Mouse (Mus musculus): ENCODE data around the gene Sytl3. TPM values are rescaled to one million over a fixed set of nuclear protein-coding genes. Genes with fewer than 3 reads are reported as not detected.

The Sytl3 gene
- polyA plus RNA-seq, 1 experiment from 2014 or later = 0.15 TPM

DNA sequence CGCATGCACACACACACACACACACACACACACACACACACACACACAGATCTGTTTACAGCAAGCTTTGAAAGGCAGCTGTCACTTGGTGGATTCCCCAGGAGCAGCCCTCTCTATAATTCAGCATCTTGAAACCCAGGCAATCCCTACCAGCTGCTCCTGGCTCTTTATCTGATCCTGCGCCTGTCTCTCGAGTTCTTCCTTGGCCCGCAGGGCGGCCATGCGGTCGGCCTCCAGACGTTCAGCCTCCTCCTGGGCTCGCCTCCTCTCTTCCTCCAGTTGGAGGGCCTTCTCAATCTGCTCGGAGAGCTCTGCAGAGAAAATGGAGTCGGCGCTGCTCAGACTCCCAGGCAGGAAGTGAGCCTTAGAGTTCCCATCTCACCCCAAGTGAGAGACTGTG lies 82.4 kb downstream of the Sytl3 start:
- no peak for ATAC-seq (ENCODE audit: low FRiP score)
- WGBS = 84% methylated on average over 12 of the region's 12 CpGs
- H3K4me1 ChIP-seq (replicated peaks; ENCODE audit: control insufficient read depth, insufficient read depth, low read length) = peaks cover 9% of the 10 kb centered on the region
- no peaks in the 10 kb centered on the region for H3K27me3 ChIP-seq (ENCODE audit: control insufficient read depth, insufficient read depth, low read length)
- H3K9ac ChIP-seq (ENCODE audit: low read depth, low read length) = no peak overlapping the region
- no peak overlapping the region for H3K27ac ChIP-seq (ENCODE audit: low read depth, low read length)
- no peak overlapping the region for H3K4me2 ChIP-seq (replicated peaks; ENCODE audit: low read depth, low read length)
- H3K9me3 ChIP-seq (ENCODE audit: control insufficient read depth, low read length) = no peaks in the 10 kb centered on the region
- peaks cover 2% of the 10 kb centered on the region; the same call in 1 of the 2 replicates for H3K36me3 ChIP-seq (ENCODE audit: control insufficient read depth, insufficient read depth, low read length)
- no peak overlapping the region for H3K4me3 ChIP-seq (ENCODE audit: low read depth, low read length)
- DNase-seq (ENCODE audit: low spot score) = no peak

DNA sequence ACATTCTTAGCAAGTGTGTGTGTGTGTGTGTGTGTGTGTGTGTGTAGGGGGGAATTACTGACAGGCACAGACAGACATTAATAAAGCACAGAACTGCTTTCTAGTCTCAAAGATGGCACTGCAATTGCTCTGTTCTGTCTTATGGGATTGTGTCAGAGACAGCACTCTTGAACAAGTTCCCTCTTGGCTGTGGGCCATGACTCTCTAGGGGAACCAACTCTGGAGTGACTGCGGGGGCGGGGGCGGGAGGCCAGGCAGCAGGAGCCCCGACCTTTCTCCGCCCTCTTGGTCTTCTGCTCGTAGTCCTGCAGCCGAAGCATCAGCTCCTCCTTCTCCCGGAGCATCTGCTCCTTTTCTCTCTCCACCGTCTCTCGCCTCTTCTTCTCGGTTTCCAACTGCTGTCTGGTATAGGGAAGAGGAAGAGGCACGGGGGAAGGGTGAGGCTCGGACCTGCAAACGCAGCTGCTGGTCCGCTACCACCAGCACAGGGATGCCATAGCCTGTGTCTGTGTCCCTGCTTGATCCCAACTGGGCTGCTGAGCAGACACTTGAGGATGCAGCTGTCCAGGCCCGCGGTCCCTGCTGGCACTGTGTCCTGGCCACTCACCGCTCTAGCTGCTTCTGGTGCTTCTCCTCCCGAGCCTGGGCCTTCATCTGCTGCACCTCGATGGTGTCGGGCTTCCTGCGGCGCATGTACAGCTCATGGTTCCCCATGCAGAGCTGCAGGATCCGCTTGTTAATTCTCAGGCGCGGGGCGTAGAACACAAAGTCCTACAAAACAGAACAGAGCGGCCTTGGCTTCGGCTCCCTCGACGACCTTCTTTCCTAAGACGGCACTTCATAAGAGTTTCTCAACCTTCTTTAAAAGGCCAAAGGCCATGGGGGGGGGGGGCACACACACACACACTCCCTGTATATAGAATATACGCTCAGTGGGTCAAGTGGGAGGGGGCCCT lies 83.5 kb downstream of the Sytl3 start:
- Histone ChIP-seq H3K4me1 (replicated peaks; ENCODE audit: control insufficient read depth, insufficient read depth, low read length) (peaks cover 14% of the 10 kb centered on the region), H3K9ac (ENCODE audit: low read depth, low read length) (no peak overlapping the region), H3K4me3 (ENCODE audit: low read depth, low read length) (no peak overlapping the region), H3K9me3 (ENCODE audit: control insufficient read depth, low read length) (no peaks in the 10 kb centered on the region), H3K4me2 (replicated peaks; ENCODE audit: low read depth, low read length) (no peak overlapping the region), H3K27me3 (ENCODE audit: control insufficient read depth, insufficient read depth, low read length) (no peaks in the 10 kb centered on the region), H3K36me3 (ENCODE audit: control insufficient read depth, insufficient read depth, low read length) (peaks cover 2% of the 10 kb centered on the region; the same call in 1 of the 2 replicates), H3K27ac (ENCODE audit: low read depth, low read length) (no peak overlapping the region)
- no peak for ATAC-seq (ENCODE audit: low FRiP score)
- WGBS = 72% methylated on average over 33 of the region's 33 CpGs
- DNase-seq (ENCODE audit: low spot score) = peak; percentile 17

DNA sequence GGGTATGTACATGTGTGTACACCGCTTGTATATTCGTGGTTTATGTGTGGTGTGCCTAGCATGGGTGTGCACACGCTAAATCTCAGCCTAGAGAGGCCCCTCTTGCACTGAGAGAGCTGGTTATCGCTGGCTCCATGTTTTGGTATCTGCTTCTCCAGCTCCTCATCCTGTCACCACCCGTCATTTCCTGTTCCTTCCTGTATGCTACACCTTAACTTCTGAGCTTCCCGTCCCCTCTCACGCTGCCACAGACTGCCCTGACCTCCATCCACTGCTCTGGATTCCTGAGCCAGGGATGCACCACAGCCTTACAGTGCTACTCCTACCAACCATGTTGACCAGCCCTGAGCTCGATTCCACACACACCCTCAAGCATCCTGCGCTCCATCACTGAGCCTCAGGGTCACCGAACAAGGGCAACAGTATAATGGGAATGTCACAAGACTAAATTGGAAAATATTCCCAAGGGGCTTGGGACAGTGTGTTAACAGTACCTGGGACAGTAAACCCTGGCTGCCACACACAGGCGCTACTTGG lies 84.2 kb downstream of the Sytl3 start:
- peaks cover 2% of the 10 kb centered on the region; the same call in 1 of the 2 replicates for H3K36me3 ChIP-seq (ENCODE audit: control insufficient read depth, insufficient read depth, low read length)
- H3K4me3 ChIP-seq (ENCODE audit: low read depth, low read length) = no peak overlapping the region

DNA sequence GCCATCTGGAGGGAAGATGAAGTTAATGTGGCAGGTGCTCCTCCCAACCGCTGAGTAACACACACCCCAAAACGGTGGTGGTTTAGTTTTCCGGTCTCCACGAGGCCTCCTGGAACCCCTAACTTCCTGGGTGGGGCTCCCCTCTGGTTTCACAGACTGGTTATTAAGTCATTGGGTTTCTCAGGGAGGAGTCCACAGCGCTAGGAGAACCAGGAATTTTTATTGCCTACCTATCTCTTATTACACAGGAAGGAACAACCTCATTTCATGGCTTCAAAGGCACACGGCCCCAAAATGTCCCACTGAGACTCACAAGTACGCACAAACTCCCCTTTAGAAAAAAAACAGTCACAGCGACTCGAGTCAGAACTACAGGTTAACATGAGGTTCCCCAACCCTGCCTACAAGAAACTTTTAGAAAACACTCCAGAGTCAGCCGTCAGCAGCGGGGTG lies 84.9 kb downstream of the Sytl3 start:
- H3K9me3 ChIP-seq (ENCODE audit: control insufficient read depth, low read length) = no peaks in the 10 kb centered on the region
- no peak overlapping the region for H3K4me3 ChIP-seq (ENCODE audit: low read depth, low read length)
- DNase-seq (ENCODE audit: low spot score) (no peak), ATAC-seq (ENCODE audit: low FRiP score) (no peak)
- H3K4me2 ChIP-seq (replicated peaks; ENCODE audit: low read depth, low read length) = no peak overlapping the region
- WGBS = 78% methylated on average over 11 of the region's 11 CpGs
- H3K36me3 ChIP-seq (ENCODE audit: control insufficient read depth, insufficient read depth, low read length) = peaks cover 2% of the 10 kb centered on the region; the same call in 1 of the 2 replicates
- H3K27me3 ChIP-seq (ENCODE audit: control insufficient read depth, insufficient read depth, low read length) = no peaks in the 10 kb centered on the region
- peaks cover 19% of the 10 kb centered on the region for H3K4me1 ChIP-seq (replicated peaks; ENCODE audit: control insufficient read depth, insufficient read depth, low read length)
- H3K27ac ChIP-seq (ENCODE audit: low read depth, low read length) = no peak overlapping the region
- no peak overlapping the region for H3K9ac ChIP-seq (ENCODE audit: low read depth, low read length)

More for the DNA sequence above, 84.2 kb downstream of the Sytl3 start:
- WGBS = 85% methylated on average over 11 of the region's 11 CpGs
- Histone ChIP-seq H3K4me1 (replicated peaks; ENCODE audit: control insufficient read depth, insufficient read depth, low read length) (peaks cover 19% of the 10 kb centered on the region), H3K4me2 (replicated peaks; ENCODE audit: low read depth, low read length) (no peak overlapping the region), H3K27ac (ENCODE audit: low read depth, low read length) (no peak overlapping the region), H3K9me3 (ENCODE audit: control insufficient read depth, low read length) (no peaks in the 10 kb centered on the region), H3K27me3 (ENCODE audit: control insufficient read depth, insufficient read depth, low read length) (no peaks in the 10 kb centered on the region), H3K9ac (ENCODE audit: low read depth, low read length) (no peak overlapping the region)
- ATAC-seq (ENCODE audit: low FRiP score) = no peak
- DNase-seq (ENCODE audit: low spot score) = no peak

DNA sequence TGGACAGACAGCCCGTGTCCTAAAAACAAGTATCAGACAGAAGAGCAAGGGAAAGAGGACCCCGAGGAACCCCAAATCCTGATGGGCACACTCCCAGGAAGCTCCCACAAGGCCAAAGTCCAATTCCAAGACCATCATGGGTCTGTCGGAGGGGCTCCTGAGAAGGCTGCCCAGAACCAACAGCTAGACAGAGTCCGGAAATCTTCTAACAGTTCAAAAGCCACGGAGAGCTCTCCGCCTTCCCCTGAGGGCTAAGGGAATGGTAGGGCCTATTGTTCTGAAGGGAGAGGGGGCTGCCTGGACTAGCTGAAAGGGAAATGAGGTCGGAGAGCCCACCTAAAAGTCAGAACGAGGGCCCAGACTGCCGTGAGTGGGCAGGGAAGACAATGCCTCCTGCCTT lies 85.5 kb downstream of the Sytl3 start:
- H3K36me3 ChIP-seq (ENCODE audit: control insufficient read depth, insufficient read depth, low read length) = peaks cover 2% of the 10 kb centered on the region; the same call in 1 of the 2 replicates
- H3K4me1 ChIP-seq (replicated peaks; ENCODE audit: control insufficient read depth, insufficient read depth, low read length) = peaks cover 19% of the 10 kb centered on the region
- DNase-seq (ENCODE audit: low spot score) = no peak

DNA sequence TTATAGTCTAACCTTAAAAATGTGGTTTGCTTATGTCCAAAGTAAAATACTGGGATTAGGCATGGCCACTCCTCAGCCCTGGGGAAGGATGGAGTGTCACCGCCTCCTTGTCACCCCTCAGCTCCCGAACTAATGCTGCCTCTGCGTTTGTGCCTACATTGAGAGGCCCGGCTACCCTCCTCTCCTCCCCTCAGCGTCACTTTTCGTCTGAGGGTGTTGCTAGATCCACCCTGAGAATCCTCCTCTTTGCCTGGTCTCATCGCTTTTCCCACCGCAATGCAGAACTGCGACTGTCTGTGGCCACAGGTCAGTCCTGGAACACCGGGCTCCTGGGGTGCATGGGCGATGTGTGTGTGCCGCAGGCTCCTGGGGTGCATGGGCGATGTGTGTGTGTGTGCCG lies 86.0 kb downstream of the Sytl3 start:
- Histone ChIP-seq H3K4me2 (replicated peaks; ENCODE audit: low read depth, low read length) (no peak overlapping the region), H3K4me1 (replicated peaks; ENCODE audit: control insufficient read depth, insufficient read depth, low read length) (peaks cover 19% of the 10 kb centered on the region), H3K36me3 (ENCODE audit: control insufficient read depth, insufficient read depth, low read length) (peaks cover 2% of the 10 kb centered on the region; the same call in 1 of the 2 replicates), H3K27ac (ENCODE audit: low read depth, low read length) (no peak overlapping the region), H3K4me3 (ENCODE audit: low read depth, low read length) (no peak overlapping the region), H3K27me3 (ENCODE audit: control insufficient read depth, insufficient read depth, low read length) (no peaks in the 10 kb centered on the region), H3K9ac (ENCODE audit: low read depth, low read length) (no peak overlapping the region), H3K9me3 (ENCODE audit: control insufficient read depth, low read length) (no peaks in the 10 kb centered on the region)
- WGBS = 86% methylated on average over 14 of the region's 14 CpGs
- DNase-seq (ENCODE audit: low spot score) (no peak), ATAC-seq (ENCODE audit: low FRiP score) (no peak)

More for the DNA sequence above, 85.5 kb downstream of the Sytl3 start:
- Histone ChIP-seq H3K9me3 (ENCODE audit: control insufficient read depth, low read length) (no peaks in the 10 kb centered on the region), H3K4me3 (ENCODE audit: low read depth, low read length) (no peak overlapping the region), H3K27me3 (ENCODE audit: control insufficient read depth, insufficient read depth, low read length) (no peaks in the 10 kb centered on the region), H3K4me2 (replicated peaks; ENCODE audit: low read depth, low read length) (no peak overlapping the region), H3K27ac (ENCODE audit: low read depth, low read length) (0 out of 2 replicates have a peak overlapping the region, but pooled peaks have one; percentile 9), H3K9ac (ENCODE audit: low read depth, low read length) (no peak overlapping the region)
- ATAC-seq (ENCODE audit: low FRiP score) = no peak
- 49% methylated on average over 9 of the region's 9 CpGs for WGBS

DNA sequence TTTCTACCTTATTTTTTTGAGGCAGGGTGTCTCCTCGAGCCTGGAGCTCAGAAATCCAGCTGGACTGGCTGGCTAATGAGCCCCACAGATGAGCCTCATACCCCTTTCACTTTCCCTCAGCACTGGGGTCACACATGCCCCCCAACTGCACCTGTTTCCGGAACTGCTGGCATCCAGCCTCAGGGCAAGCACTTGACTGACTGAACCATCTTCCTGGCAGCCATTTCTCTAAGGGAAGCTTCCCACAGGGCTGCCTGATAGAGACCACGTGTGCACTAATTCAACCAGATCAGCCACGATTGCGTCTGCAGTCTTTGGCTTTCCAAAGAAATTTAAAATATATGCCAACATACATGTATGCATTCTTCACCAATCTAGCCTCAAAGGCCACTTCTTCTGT lies 86.6 kb downstream of the Sytl3 start:
- Histone ChIP-seq H3K27ac (ENCODE audit: low read depth, low read length) (peak overlapping the region; percentile 56; the same call in 1 of the 2 replicates), H3K4me2 (replicated peaks; ENCODE audit: low read depth, low read length) (no peak overlapping the region), H3K4me1 (replicated peaks; ENCODE audit: control insufficient read depth, insufficient read depth, low read length) (peaks cover 19% of the 10 kb centered on the region), H3K4me3 (ENCODE audit: low read depth, low read length) (no peak overlapping the region), H3K9ac (ENCODE audit: low read depth, low read length) (no peak overlapping the region), H3K9me3 (ENCODE audit: control insufficient read depth, low read length) (no peaks in the 10 kb centered on the region), H3K27me3 (ENCODE audit: control insufficient read depth, insufficient read depth, low read length) (no peaks in the 10 kb centered on the region), H3K36me3 (ENCODE audit: control insufficient read depth, insufficient read depth, low read length) (peaks cover 2% of the 10 kb centered on the region; the same call in 1 of the 2 replicates)
- 71% methylated on average over 5 of the region's 5 CpGs for WGBS
- DNase-seq (ENCODE audit: low spot score) (no peak), ATAC-seq (ENCODE audit: low FRiP score) (no peak)

DNA sequence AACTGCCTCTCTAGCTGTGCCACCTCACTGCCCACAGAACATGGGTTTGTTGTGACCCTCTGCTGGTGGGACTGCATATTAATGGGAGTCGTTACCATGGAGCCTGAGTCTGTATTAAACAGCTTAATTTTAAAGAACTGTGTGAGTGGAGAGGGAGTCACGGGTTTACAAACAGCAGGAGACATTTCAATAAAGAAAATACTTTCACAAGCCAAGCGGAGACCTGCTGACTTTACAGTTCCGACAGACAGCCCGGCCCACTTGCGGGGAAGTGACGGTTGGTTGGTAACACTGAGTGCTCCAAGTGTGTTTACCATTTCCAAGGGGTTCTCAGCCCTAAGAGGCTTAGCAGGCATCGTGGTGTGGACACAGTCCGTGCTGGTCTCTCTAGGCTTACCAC lies 87.1 kb downstream of the Sytl3 start:
- H3K27ac ChIP-seq (ENCODE audit: low read depth, low read length) = peak overlapping the region; percentile 27; the same call in 1 of the 2 replicates

More for the DNA sequence above, 87.1 kb downstream of the Sytl3 start:
- Histone ChIP-seq H3K9me3 (ENCODE audit: control insufficient read depth, low read length) (no peaks in the 10 kb centered on the region), H3K9ac (ENCODE audit: low read depth, low read length) (no peak overlapping the region), H3K36me3 (ENCODE audit: control insufficient read depth, insufficient read depth, low read length) (peaks cover 2% of the 10 kb centered on the region; the same call in 1 of the 2 replicates), H3K4me1 (replicated peaks; ENCODE audit: control insufficient read depth, insufficient read depth, low read length) (peaks cover 19% of the 10 kb centered on the region), H3K4me3 (ENCODE audit: low read depth, low read length) (no peak overlapping the region), H3K4me2 (replicated peaks; ENCODE audit: low read depth, low read length) (no peak overlapping the region), H3K27me3 (ENCODE audit: control insufficient read depth, insufficient read depth, low read length) (no peaks in the 10 kb centered on the region)
- DNase-seq (ENCODE audit: low spot score) = peak; percentile 30
- ATAC-seq (ENCODE audit: low FRiP score) = peak; percentile 63; the same call in 1 of the 2 replicates
- 32% methylated on average over 9 of the region's 9 CpGs for WGBS

Data from hindbrain, embryonic 11.5 days (tissue).